Mouse (Mus musculus): Measurements from ENCODE around the gene Gpr68. TPM values are rescaled to one million over a fixed set of nuclear protein-coding genes. Genes with fewer than 3 reads are reported as not detected.

Gpr68 gene
- polyA plus RNA-seq, 1 experiment = 5.4 TPM

GRCm38 (mm10) chr12:100839079-100839600 lies 68.9 kb downstream of the Gpr68 start:
- no peak for DNase-seq (ENCODE audit: extremely low spot score in 1 of 2, low spot score in 1 of 2)

- DNase-seq (ENCODE audit: extremely low spot score in 1 of 2, low spot score in 1 of 2) = no peak
Observed at GRCm38 (mm10) chr12:100837208-100837607, 70.8 kb downstream of the Gpr68 start.

GRCm38 (mm10) chr12:100831629-100832325 lies 76.2 kb downstream of the Gpr68 start:
- no peak for DNase-seq (ENCODE audit: extremely low spot score in 1 of 2, low spot score in 1 of 2)

- DNase-seq (ENCODE audit: extremely low spot score in 1 of 2, low spot score in 1 of 2) = no peak
Observed at GRCm38 (mm10) chr12:100831021-100831420, 77.0 kb downstream of the Gpr68 start.

Other genes starting within 250 kb of the Gpr68 start
- 11.3 and 13.8 TPM in 2 replicates for gene Rps6ka5, start 181.2 kb downstream of the Gpr68 start, polyA plus RNA-seq (2012; rRNA removed)
- gene Dglucy, start 129.1 kb downstream of the Gpr68 start, polyA plus RNA-seq (2012; rRNA removed) = 7.0 and 9.4 TPM in 2 replicates
- 16.1 and 18.0 TPM in 2 replicates for gene Ccdc88c, start 120.9 kb upstream of the Gpr68 start, polyA plus RNA-seq (2012; rRNA removed)
- 34.4 and 39.1 TPM in 2 replicates for gene Ppp4r3a, start 175.5 kb upstream of the Gpr68 start, polyA plus RNA-seq (2012; rRNA removed)

All from frontal cortex, adult 2 months (tissue).